Mouse (Mus musculus) megakaryocyte-erythroid progenitor cell, adult 5-6 weeks (primary cell): Measurements from ENCODE around the gene Yars. TPM values are rescaled to one million over a fixed set of nuclear protein-coding genes. Genes with fewer than 3 reads are reported as not detected.
A peak's percentile ranks its signal among the peaks of the same experiment; 100 is the strongest.
"Not testable (repeated sequence)": the region's sequence is repeated elsewhere in the genome, so short reads cannot be mapped to it uniquely, and the experiment has no call there.

Experiments
- ATAC-seq: replicated peaks from 2 replicates; pipeline ENCODE4 v1.8.0; 2016; ENCODE audit warnings: mild to moderate bottlenecking, inconsistent platforms; ENCODE audit not compliant: severe bottlenecking, poor library complexity, low FRiP score, low TSS enrichment
- total RNA-seq, 2 experiments: library from RNA; stranded (forward) in 1 of 2; stranded (reverse) in 1 of 2; fragments of 200-1000, 215-1000 nt in 1 of 2; fragments of >200 nt in 1 of 2; fragmentation: Nextera tagmentation in 1 of 2; gene quantifications; 2 replicates each; pipeline ENCODE4 v1.2.3; 2014 to 2017

The Yars gene
- total RNA-seq, 2 experiments from 2014 or later: 45.5 to 56.6 TPM

DNA sequence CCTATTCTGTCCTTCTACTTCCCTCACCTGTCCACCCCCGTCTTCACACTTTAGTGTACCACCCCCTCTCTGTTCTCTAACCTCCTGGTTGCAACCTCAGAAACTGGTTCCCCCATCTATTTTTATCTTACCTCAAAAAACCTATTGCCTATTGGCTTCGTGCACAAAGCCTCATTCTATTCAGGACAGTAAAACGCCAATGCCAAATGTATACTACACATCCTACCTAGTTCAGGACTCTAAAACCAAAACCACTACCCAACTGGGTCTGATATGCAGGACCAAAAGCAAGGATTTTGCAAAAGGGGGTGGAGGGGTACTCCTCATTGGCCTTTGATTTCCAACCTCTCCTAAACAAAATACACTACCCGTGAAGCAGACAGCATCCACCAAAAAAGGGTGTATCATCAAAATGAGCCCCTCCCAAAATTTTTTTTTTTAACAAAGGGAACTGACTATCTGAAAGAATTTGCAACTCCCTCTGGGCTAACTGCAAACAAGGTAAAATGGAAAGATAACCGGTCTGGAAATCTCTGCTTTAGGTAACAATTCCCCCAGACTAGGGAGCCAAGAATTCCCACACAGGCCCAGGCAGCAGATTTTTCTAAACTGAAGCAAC, 1.4 kb upstream of the Yars start:
- ATAC-seq: no peak

DNA sequence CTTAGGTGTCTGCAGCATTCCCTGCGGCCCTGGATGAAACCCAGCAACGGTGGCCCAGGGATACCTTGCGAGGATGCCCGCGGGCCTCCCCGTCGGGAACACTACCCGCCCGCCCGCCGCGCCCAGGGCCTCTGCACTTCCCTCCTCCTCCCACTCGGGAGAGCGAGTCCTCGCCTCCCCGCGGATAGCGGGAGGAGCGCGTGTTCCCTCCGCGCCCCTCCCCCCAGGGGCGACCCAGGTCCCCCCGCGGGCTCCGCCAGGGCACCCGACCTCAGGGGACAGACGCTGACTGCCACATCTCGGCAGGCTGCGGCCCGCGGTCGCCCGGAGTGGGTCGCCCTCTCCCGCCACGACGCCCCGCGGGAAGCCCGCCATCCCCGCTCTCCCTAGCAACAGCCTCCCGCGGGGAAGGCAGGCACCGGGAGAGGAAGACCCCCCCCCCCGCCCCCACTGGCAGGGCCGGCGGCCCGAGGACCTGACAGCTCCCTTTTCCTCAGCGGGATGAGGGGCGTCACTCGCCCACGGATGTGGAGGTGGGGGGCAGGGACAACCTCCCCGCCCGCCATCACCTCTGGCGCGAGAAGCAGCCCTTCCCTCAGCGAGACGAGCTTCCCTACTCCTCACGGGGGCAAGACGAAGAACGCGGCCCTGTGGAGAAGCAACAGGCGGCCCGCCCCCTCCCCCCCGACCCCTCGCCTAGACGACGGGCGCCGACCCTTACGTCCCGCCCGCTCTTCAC, 588 bp upstream of the Yars start:
- ATAC-seq: no peak; the same call in 1 of the 2 replicates

DNA sequence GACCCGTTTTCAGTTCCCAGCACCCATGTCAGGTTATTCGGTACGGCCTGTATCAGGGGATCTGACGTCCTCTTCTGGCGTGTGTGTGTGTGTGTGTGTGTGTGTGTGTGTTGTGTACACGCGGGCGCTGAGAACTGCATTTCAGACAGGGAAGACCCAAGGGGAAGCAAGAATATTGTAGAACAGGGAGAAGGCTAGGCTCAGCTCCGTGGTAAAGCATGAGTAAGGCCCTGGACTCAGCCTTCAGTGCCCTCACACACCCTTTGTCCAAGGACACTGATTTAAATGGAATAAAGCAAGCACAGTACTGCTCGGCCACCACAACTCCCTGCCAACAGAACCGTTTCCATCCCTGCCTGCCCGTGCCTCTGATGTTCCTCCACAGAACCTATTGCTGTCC, 978 bp downstream of the Yars start:
- no peak for ATAC-seq

DNA sequence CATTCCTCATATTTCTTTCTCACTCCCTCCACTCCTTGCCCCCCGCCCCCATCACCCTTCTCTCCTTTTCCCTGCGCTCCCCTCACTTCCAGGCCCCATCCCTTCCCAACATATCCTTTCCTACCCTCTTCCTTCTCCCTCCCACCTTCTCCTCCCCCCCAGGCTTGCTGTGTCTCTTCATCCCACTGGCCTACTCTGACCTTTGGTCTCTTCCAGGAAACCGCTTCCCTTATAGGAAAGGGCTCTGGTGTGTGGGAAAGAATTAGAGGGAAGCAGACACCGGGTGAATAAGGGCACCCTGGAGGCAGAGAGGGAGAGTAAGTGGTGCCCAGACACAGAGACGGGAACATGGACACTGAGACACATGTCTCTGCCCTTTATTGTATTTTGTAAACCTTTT, 2.1 kb downstream of the Yars start:
- ATAC-seq: no peak

DNA sequence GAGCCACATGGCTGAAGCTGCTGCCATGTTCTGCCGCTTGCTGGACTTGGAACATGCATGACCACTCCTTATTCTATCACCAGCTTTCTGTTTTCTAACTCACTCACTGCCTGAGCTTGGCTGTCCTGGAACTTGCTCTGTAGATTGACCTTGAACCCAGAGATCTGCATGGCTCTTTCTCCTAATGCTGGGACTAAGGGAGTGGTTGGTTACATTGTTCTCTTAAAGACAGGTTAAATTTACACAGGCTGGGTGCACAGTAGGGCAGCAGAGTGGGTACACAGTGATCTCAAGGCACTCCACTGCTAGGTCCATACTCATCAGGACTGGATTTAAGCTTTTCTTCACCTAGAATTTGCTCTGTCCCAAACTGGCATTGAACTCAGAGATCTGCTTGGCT, 4.7 kb downstream of the Yars start:
- no peak for ATAC-seq

DNA sequence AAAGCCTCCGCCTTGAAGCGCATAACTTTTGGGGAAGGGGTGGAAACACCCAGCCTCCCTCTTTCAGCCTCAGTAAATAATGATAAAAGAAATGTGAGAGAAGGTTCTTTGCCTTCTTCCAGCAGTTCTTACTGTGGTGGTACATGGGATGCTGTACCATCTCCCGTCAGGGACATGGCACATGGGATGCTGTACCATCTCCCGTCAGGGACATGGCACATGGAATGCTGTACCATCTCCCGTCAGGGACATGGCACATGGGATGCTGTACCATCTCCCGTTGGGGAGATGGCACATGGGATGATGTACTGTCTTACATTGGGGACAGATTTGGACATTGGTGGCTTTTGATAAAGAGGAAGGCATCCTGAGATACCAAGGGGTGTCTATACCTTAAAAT, 8.0 kb downstream of the Yars start:
- no peak for ATAC-seq

DNA sequence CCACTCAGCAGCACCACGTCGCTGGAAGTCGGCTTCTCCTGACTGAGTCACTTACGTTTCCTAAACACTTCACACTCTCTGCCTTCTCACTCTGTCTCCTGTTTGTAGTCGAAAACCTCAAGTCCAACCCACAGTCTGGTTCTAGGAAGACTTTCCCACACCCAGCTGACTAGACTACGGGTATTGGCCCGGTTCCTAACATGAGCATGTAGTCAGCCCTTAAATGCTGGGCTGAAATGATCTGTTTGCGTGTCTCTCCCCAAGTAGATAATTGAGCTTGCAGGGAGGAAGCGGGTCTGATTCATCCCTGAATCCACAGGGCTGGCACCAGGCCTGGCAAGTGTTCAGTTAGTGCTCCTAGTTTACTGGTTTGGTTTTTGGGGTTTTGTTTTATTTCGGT, 15.1 kb downstream of the Yars start:
- ATAC-seq: no peak

DNA sequence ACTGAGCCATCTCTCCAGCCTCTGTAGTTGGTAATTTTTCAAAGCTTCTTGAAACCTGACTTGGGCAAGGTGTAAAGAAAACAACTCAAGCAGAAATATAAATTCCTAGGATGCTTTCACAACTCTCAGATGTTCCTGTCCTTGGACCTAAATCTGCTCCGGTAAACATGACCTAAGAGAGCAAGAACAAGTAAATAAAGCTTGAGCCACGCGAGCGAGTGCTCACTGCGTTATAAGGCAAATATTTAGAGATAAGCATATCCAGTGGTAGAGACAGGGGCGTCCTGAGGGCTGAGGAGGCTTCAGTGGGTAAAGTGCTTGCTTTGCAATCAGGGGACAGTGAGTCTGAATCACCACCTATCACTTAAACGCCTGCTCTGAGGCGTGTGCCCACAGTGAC, 17.2 kb downstream of the Yars start:
- no peak for ATAC-seq

DNA sequence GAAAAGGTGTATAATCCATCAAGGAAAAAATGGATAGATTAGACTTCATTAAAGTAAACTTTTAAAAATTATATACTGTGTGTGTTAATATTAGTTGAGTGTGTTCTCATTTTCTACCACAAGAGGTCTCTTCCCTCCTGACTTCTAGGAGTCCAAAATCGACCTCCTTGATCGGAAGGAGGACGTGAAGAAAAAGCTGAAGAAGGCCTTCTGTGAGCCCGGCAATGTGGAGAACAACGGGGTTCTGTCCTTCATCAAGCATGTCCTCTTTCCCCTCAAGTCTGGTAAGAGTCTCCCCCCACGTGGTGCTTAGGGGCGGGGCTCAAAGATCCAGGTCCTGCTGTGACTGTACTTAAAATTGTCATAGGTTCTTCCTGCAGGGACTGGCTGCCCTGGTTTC, 19.9 kb downstream of the Yars start:
- peak; percentile 45; the same call in 1 of the 2 replicates for ATAC-seq

DNA sequence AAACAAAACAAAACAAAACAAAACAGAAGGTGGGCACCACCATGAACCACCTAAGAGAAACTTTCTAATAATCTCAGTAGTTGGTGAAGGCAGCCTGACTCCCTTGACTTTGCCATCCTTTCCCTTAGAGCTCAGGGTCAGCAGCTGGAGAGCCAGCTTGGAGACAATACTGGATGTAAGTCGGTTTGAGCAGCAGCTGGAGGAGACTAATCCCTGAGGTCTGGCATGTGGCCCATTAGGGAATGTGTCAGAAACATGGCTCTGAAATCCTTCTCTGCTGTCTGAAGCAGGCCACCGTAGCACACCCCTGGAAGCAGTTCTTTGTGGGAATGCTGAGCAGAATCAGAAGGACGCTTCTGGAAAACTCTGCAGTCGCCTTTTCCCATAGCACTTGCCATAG, 21.9 kb downstream of the Yars start:
- ATAC-seq: no peak

DNA sequence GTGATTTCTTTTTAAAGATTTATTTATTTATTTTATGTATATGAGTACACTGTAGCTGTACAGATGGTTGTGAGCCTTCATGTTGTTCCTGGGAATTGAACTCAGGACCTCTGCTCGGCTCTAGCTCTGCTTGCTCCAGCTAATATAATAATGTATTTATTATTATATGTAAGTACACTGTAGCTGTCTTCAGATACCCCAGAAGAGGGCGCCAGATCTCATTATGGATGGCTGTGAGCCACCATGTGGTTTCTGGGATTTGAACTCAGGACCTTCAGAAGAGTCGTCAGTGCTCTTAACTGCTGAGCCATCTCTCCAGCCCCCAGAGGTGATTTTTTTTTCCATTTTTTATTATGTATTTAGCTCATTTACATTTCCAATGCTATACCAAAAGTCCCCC, 22.9 kb downstream of the Yars start:
- ATAC-seq: not testable (repeated sequence)

DNA sequence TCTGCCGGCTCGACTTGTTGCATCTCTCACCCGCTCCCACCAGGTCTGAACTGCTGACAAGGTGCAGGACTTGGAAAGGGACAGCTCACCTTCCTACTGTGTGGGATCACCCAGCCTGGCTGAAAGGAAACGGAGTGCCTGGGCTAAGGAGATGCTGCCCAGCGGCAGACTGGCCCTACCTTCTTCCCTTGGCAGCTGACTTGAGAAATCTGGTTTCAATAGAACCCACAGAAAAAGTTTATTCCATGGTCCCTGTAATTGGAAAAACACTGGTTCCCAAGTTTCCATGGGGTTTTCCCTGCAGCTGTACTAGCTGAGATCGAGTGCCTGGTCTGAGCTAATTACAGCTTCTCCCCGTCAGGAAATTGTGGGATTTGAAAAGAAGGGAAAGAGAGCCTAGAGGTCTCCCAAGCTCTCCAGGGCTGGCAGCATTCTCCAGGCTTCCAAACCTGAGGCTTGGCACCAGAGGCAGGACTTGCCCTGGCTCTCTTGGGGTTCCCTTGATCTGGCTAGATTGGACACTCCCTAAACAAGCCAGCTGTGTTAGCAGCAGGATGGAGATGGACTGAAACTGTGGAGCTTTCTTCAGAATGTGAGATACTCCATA, 29.1 kb downstream of the Yars start:
- ATAC-seq: no peak

DNA sequence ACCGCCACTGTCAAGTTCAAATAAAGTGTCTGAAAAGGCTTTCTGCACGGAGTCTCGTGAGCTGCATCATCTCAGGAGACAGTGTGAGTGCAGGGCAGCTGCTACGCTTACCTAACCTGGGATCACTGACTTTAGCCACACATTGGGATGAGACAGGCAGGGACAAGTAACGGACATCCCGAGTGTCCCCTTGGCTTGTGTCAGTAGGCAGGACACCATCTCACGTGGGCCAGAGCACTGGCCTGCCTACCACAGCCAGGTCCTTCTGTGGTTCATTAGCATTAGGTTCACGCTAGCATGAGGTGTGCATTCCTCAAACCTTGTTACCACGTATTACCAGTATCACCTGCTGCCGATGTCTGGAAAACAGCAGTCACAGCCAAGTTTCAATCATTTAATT, 29.6 kb downstream of the Yars start:
- no peak for ATAC-seq

DNA sequence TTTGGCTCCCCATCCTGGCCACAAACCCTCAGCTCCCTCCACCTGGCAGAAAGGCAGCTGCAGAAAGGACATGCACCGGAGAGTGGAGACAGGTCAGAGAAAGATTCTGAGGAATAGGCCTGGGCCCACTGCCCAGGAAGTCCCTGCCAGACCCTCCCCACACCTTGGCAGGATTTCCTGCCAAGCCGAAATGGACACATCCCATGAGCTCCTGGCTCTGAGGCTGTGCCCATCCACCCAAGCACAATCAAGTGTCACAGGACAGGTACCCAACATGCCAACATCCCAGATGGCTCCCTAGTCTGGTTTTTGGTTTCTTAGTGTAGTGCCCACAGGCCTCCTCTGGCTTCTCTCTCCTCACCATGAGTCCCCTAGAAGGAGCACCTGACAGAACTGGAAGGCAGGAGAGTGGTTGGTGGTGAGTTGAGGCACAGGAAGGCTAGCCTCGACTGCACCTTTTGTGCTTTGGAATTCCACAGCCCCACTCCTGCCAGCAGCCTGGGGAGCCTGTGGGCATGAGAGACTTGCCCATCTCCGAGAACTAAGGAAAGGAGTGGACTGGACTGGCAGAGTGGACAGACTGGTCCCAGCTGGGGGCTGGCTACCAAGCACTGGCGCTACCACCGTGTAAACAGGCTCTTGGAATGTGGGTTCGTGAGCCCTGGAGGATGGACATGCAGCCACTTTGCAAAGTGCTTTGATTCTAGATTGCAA, 31.0 kb downstream of the Yars start:
- ATAC-seq: no peak

DNA sequence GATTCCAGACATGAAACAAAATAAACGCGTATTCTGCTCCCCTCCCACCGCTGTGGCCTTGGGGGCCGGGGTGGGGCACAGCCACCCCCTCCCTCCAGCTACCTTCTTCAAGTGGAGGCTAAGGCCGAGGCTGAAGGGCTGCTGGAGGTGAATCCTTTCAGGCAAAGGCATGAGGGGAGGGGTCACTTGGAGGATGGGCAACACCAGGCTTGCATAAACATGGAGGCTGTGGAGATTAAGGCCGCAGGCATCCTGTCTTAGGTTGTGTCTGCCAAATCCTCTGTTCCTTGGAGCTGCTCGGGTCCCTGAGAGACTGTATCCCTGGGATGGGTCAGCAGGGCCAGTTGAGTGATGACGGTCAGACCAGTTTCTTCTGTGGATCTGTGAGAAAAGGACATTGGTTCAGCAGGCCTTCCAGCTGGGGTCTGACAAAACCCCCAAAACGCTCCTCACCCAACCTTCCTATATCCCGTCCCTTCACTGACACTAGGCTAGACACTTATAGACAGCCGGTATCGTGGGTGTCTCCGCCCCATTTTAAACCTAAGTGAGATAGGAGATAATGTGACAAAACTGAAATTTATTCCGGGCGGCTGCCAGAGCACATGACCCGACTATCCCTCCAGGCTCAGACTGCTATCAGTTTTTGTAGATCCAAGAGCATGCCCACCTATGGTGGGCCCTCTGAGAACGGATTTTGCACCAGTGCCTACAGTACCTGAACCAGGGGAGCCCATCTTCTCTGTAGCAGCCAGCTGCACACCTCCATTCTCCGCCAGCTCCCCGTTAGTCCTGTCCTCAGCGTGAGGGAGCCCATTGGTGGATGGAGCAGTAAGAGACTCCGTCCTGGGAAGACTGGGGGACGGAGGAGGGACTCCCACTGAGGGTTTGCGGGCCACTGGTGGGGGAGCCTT, 31.8 kb downstream of the Yars start:
- ATAC-seq: no peak

DNA sequence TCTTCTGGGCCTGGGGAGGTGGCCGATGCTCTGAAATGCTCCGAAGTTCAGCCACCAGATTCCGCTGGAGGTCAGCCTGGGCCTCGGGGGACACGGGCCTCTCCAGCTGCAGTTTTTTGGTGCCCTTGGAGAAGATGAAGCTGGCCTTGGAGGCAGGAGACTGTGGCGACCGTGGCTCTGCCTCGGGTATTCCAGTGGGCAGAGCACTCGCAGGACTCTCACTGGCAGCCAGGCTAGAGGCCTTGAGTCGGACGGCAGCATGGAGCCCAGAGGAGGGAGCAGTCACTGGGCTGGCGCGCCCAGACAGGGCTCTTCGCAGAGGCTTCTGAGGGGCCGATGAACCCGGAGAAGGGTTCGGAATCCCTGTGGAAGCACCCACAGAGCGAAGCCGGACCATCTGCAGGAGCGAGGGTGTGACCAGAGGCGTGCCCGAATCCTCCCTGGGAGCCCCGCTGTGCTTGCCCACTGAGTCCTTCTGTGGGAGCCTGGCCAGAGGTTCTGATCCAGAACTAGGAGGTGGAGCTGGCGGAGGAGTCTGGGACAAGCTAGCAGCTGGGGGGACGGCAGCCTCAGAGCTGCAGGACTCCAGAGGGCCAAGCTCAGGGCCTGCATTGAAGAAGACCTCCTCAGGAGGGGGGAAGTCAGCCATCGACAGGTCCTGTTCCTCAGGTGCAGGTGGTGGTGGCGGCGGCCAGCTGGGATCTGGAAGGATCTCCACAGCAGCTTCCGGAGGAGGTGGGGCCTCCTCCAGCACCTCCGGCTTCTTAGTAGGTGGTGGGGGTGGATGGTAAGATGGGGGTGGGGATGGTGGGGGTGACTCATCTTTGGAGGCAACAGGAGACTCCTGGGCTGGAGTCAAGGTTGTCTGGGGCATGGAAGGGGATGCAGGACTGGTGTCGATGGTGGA, 32.7 kb downstream of the Yars start:
- no peak for ATAC-seq

DNA sequence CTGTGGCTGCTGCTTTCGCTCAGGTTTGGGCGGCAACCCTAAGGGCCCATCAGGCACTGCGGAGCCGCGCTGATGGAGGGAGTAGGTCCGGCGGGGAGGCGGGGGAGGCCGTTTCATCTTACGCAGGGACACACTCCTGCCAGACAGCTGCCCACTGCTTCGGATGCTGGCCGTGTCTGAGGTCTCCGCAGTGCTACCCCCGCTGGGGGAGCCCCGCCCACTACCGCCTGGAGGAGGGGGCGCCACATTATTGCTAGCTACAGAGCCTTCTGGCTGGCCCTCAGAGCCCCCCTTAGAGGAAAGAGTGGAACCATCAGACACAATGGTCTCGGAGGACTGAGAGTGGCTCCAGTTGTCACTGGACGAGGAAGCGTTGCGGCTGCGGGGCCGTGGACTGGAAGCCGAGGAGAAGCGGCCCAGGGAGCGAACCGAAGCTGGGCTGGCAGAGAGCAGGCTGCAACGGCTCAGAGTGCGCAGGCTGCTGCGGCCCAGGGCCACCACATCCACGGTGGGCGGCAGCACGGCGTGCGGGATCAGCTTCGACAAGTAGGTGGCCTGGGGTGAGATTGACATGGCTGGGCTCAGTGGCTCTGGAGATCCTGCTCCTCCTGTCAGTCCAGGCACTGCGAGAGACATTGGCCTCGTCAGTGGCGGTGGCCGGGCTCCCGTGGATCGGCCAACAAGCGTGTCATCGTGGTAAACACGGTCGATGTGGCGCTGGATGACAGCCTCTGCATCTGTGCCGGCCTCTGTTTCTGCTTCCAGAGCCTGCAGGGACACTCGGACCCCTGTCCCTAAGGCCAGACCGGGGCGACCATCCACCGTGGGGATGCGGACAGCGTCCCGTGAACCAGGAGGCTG, 34.1 kb downstream of the Yars start:
- no peak for ATAC-seq

DNA sequence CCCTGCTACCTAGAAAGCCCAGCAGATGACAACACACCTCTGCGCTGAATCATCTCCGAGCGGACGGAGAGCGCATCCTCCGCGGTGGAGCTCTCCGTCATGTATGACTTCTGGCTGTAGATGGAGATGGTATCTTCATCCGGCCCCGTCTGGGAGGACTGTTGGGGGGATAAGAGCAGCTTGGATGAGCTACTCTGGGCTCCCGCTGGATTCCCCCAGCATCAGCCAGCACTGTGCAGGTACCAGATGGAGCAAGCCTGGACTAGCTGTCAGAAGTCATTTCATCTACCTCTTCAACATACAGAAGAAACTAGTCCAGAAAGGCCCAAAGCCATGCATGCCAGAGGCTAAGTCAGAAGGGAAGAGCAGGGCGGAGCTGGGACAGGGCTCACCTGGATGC, 35.8 kb downstream of the Yars start:
- ATAC-seq: no peak
